Mouse (Mus musculus): ENCODE data around the gene Fn3krp.

GRCm38 (mm10) chr11:121373305-121373704, 47.9 kb upstream of the Fn3krp start:
- TF ChIP-seq CTCF (IDR thresholded peaks at IDR 0.05; ENCODE audit: low read depth) (no peak), EP300 (IDR thresholded peaks at IDR 0.05; ENCODE audit: low read depth) (no peak)
